Mouse (Mus musculus) stomach, embryonic 16.5 days (tissue): ENCODE data around the gene Brsk2. TPM values are rescaled to one million over a fixed set of nuclear protein-coding genes. Genes with fewer than 3 reads are reported as not detected.
A peak's percentile ranks its signal among the peaks of the same experiment; 100 is the strongest.
"Not testable (repeated sequence)": the region's sequence is repeated elsewhere in the genome, so short reads cannot be mapped to it uniquely, and the experiment has no call there.

ENCODE experiments used
- ATAC-seq: fragments of 200-750 bp; cut with Nextera tagmentation; 2 replicates; pipeline ENCODE4 v1.8.0; 2017; ENCODE audit warnings: moderate number of reproducible peaks, moderate TSS enrichment; ENCODE audit not compliant: insufficient read depth, low FRiP score
- H3K27ac ChIP-seq: fragments of 300-500 bp; sonication (generic); 2 replicates; pipeline ENCODE4 v1.5.1; 2014; ENCODE audit warnings: low read length
- H3K27me3 ChIP-seq: fragments of 300-500 bp; sonication (generic); 2 replicates; pipeline ENCODE4 v1.6.1; 2014; ENCODE audit warnings: low read length, control low read depth, mixed read lengths; ENCODE audit not compliant: control insufficient read depth, insufficient read depth
- H3K36me3 ChIP-seq: fragments of 300-500 bp; sonication (generic); 2 replicates; pipeline ENCODE4 v1.6.1; 2014; ENCODE audit warnings: low read length; ENCODE audit not compliant: control insufficient read depth, insufficient read depth
- H3K4me1 ChIP-seq: fragments of 300-500 bp; sonication (generic); 2 replicates; pipeline ENCODE4 v1.6.1; 2014; ENCODE audit warnings: low read length, control low read depth, mixed read lengths; ENCODE audit not compliant: control insufficient read depth, insufficient read depth
- H3K4me2 ChIP-seq: fragments of 300-500 bp; sonication (generic); 2 replicates; pipeline ENCODE4 v1.6.1; 2014; ENCODE audit warnings: low read depth, low read length, mixed read lengths
- H3K4me3 ChIP-seq: fragments of 300-500 bp; sonication (generic); replicated peaks from 2 replicates; pipeline ENCODE4 v1.5.1; 2014; ENCODE audit warnings: mild to moderate bottlenecking, low read length
- H3K9ac ChIP-seq: fragments of 300-500 bp; sonication (generic); 2 replicates; pipeline ENCODE4 v1.6.1; 2014; ENCODE audit warnings: low read length
- H3K9me3 ChIP-seq: fragments of 300-500 bp; sonication (generic); replicated peaks from 2 replicates; pipeline ENCODE4 v1.6.1; 2016; ENCODE audit warnings: low read length, control low read depth; ENCODE audit not compliant: control insufficient read depth
- WGBS: fragments of 180-500 bp; shearing (Covaris S2); extraction: QIAGEN DNeasy Blood & Tissue Kit; methylation state at CpG from one replicate; pipeline ENCODE4 v1.1.7; 2014; 5-methylcytosine and 5-hydroxymethylcytosine counted together
- polyA plus RNA-seq: library from polyadenylated mRNA; unstranded; fragments of >200 nt; fragmentation: Nextera tagmentation; extraction: Ambion mirVana; gene quantifications from 2 replicates; pipeline ENCODE4 v1.2.1, GENCODE M21; 2015

Brsk2 gene
- polyA plus RNA-seq = 1.4 TPM in 2 replicates

GRCm38 (mm10) chr7:141948906-141949798 lies at the start of gene Brsk2:
Brsk2 (plus strand) TSS chr7:141949751.
- H3K4me2 ChIP-seq = peak within 1 kb of the TSS; percentile 93
- H3K27ac ChIP-seq = no peak within 1 kb of the TSS
- whole genome bisulfite sequencing = 2% methylated on average over 55 of the region's 55 CpGs
- H3K36me3 ChIP-seq = no peaks in the 10 kb centered on the region
- H3K9me3 ChIP-seq = no peaks in the 10 kb centered on the region
- ATAC-seq = peak; percentile 94
- peaks cover 56% of the 10 kb centered on the region for H3K27me3 ChIP-seq
- peak within 1 kb of the TSS; percentile 50 for H3K4me3 ChIP-seq
- H3K4me1 ChIP-seq = peaks cover 12% of the 10 kb centered on the region
- peak within 1 kb of the TSS; percentile 68 for H3K9ac ChIP-seq

- H3K27me3 ChIP-seq = no peaks in the 10 kb centered on the region; the same call in 1 of the 2 replicates
- peak overlapping the region; percentile 79 for H3K4me3 ChIP-seq
- peak; percentile 51; the same call in 1 of the 2 replicates for ATAC-seq
- no peaks in the 10 kb centered on the region; the same call in 1 of the 2 replicates for H3K9me3 ChIP-seq
- WGBS = under 1% methylated on average over 15 of the region's 16 CpGs
- peak overlapping the region; percentile 97 for H3K9ac ChIP-seq
- H3K27ac ChIP-seq = peak overlapping the region; percentile 70
- H3K36me3 ChIP-seq = no peaks in the 10 kb centered on the region
- H3K4me2 ChIP-seq = peak overlapping the region; percentile 96
- H3K4me1 ChIP-seq = peaks cover 16% of the 10 kb centered on the region
These were observed 47.7 kb upstream of the Brsk2 start for GRCm38 (mm10) chr7:141901825-141902224.

- H3K27ac ChIP-seq = peak overlapping the region; percentile 70
- peak; percentile 98 for ATAC-seq
- WGBS = 1% methylated on average over 44 of the region's 44 CpGs
- no peaks in the 10 kb centered on the region for H3K36me3 ChIP-seq
- peaks cover 16% of the 10 kb centered on the region for H3K4me1 ChIP-seq
- H3K27me3 ChIP-seq = no peaks in the 10 kb centered on the region; the same call in 1 of the 2 replicates
- H3K9me3 ChIP-seq = no peaks in the 10 kb centered on the region; the same call in 1 of the 2 replicates
- H3K9ac ChIP-seq = peak overlapping the region; percentile 97
- peak overlapping the region; percentile 96 for H3K4me2 ChIP-seq
- H3K4me3 ChIP-seq = peak overlapping the region; percentile 79
These were observed 47.3 kb upstream of the Brsk2 start for GRCm38 (mm10) chr7:141902269-141902729.

DNA sequence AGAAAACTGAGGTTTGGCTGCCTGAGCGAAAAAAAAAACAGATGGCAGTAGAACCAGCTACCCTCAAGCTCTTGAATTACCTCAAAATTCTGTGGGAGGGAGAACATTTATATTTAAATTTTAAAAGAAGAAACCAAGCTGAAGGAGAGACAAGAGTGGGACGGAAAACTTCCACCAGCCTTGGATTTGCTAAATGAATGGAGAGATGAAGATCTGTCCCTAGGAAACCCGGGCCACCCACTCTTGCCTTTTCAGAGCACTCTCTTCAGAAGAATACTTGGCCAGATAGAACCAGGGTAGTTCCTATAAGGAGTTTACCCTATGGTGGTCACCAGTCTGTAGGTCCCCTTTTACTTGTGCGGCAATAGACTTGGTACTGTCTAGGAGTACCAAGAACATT lies 46.8 kb upstream of the Brsk2 start:
- H3K4me1 ChIP-seq = peaks cover 16% of the 10 kb centered on the region
- WGBS = 66% methylated on average over 4 of the region's 4 CpGs
- H3K9ac ChIP-seq = peak overlapping the region; percentile 73
- peak overlapping the region; percentile 79 for H3K4me3 ChIP-seq
- no peaks in the 10 kb centered on the region; the same call in 1 of the 2 replicates for H3K9me3 ChIP-seq
- ATAC-seq = no peak
- peak overlapping the region; percentile 68 for H3K4me2 ChIP-seq
- no peaks in the 10 kb centered on the region for H3K36me3 ChIP-seq
- H3K27ac ChIP-seq = 0 out of 2 replicates have a peak overlapping the region, but pooled peaks have one; percentile 48
- no peaks in the 10 kb centered on the region; the same call in 1 of the 2 replicates for H3K27me3 ChIP-seq

GRCm38 (mm10) chr7:141908591-141908990 lies 41.0 kb upstream of the Brsk2 start:
- 75% methylated on average over 6 of the region's 6 CpGs for WGBS

GRCm38 (mm10) chr7:141911305-141911704 lies 38.2 kb upstream of the Brsk2 start:
- ATAC-seq = no peak
- H3K4me3 ChIP-seq = no peak overlapping the region
- no peak overlapping the region for H3K27ac ChIP-seq
- H3K9ac ChIP-seq = no peak overlapping the region
- no peaks in the 10 kb centered on the region for H3K9me3 ChIP-seq
- WGBS = 53% methylated on average over 3 of the region's 3 CpGs
- H3K27me3 ChIP-seq = peaks cover 7% of the 10 kb centered on the region; the same call in 1 of the 2 replicates
- no peaks in the 10 kb centered on the region for H3K4me1 ChIP-seq
- H3K4me2 ChIP-seq = no peak overlapping the region
- H3K36me3 ChIP-seq = no peaks in the 10 kb centered on the region

More at GRCm38 (mm10) chr7:141908591-141908990, 41.0 kb upstream of the Brsk2 start:
- H3K27me3 ChIP-seq = peaks cover 7% of the 10 kb centered on the region
- ATAC-seq = no peak
- no peaks in the 10 kb centered on the region; the same call in 1 of the 2 replicates for H3K9me3 ChIP-seq
- no peak overlapping the region for H3K27ac ChIP-seq
- no peak overlapping the region for H3K4me2 ChIP-seq
- H3K9ac ChIP-seq = no peak overlapping the region
- H3K36me3 ChIP-seq = no peaks in the 10 kb centered on the region
- H3K4me3 ChIP-seq = no peak overlapping the region
- no peaks in the 10 kb centered on the region for H3K4me1 ChIP-seq

- no peak for ATAC-seq
These were observed 31.1 kb upstream of the Brsk2 start, which contains the start of gene Tollip for GRCm38 (mm10) chr7:141918407-141918806. Tollip (minus strand) TSS chr7:141918507.

DNA sequence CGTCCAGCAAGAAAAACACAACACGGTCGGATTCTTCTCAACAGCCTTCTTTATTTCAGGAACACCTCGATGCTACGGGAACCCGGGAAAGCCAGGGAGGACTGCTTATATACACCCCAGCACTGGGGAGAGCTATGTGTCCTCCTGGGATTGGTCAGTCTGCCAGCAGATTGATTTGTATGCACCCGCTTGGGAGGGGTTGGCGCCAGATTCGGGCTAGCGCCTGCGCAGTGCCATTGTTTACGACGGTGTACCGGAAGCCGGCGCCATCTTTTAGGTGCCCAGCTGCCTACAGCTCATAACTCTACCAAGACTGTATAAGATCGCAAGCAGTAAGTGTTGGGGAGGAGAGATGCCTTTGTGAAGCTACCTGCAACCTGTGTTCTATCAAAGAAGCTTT lies 25.4 kb upstream of the Brsk2 start:
- not testable (repeated sequence) for H3K9me3 ChIP-seq, ATAC-seq, H3K27me3 ChIP-seq, H3K4me3 ChIP-seq, H3K36me3 ChIP-seq, H3K4me2 ChIP-seq, H3K9ac ChIP-seq, H3K4me1 ChIP-seq, H3K27ac ChIP-seq
- WGBS = 90% methylated on average over 17 of the region's 17 CpGs

More at GRCm38 (mm10) chr7:141918407-141918806, 31.1 kb upstream of the Brsk2 start, which contains the start of gene Tollip:
- Histone ChIP-seq H3K36me3 (no peaks in the 10 kb centered on the region), H3K27ac (no peak within 1 kb of the TSS), H3K9me3 (no peaks in the 10 kb centered on the region), H3K4me2 (no peak within 1 kb of the TSS), H3K27me3 (0 out of 2 replicates have a peak, but pooled peaks cover under 1% of the 10 kb centered on the region), H3K9ac (no peak within 1 kb of the TSS), H3K4me1 (no peaks in the 10 kb centered on the region), H3K4me3 (no peak within 1 kb of the TSS)
- WGBS = 86% methylated on average over 2 of the region's 2 CpGs

- Histone ChIP-seq H3K9ac (no peak overlapping the region), H3K27me3 (no peaks in the 10 kb centered on the region), H3K4me3 (no peak overlapping the region), H3K9me3 (no peaks in the 10 kb centered on the region), H3K27ac (no peak overlapping the region), H3K36me3 (no peaks in the 10 kb centered on the region), H3K4me2 (no peak overlapping the region), H3K4me1 (no peaks in the 10 kb centered on the region)
- WGBS = 3% methylated on average over 7 of the region's 7 CpGs
- ATAC-seq = no peak
These were observed 24.6 kb upstream of the Brsk2 start for GRCm38 (mm10) chr7:141924917-141925316.
